Mouse (Mus musculus) intestine, embryonic 15.5 days (tissue): ENCODE measurements around the gene Tmed10. TPM values are rescaled to one million over a fixed set of nuclear protein-coding genes. Genes with fewer than 3 reads are reported as not detected.

Experiments used
- ATAC-seq: fragments of 200-750 bp; cut with Nextera tagmentation; 2 replicates; pipeline ENCODE4 v1.8.0; 2017; ENCODE audit warnings: moderate TSS enrichment, moderate library complexity
- H3K27ac ChIP-seq: fragments of 300-500 bp; sonication (generic); 2 replicates; pipeline ENCODE4 v1.5.1; 2015; ENCODE audit warnings: mild to moderate bottlenecking, inconsistent platforms
- H3K27me3 ChIP-seq: fragments of 300-500 bp; sonication (generic); replicated peaks from 2 replicates; pipeline ENCODE4 v1.6.1; 2015; ENCODE audit warnings: inconsistent platforms
- H3K36me3 ChIP-seq: fragments of 300-500 bp; sonication (generic); 2 replicates; pipeline ENCODE4 v1.6.1; 2015; ENCODE audit warnings: inconsistent platforms
- H3K4me1 ChIP-seq: fragments of 300-500 bp; sonication (generic); replicated peaks from 2 replicates; pipeline ENCODE4 v1.6.1; 2015; ENCODE audit warnings: inconsistent platforms
- H3K4me2 ChIP-seq: fragments of 300-500 bp; sonication (generic); replicated peaks from 2 replicates; pipeline ENCODE4 v1.6.1; 2015; ENCODE audit warnings: mild to moderate bottlenecking, inconsistent platforms
- H3K4me3 ChIP-seq: fragments of 300-500 bp; sonication (generic); replicated peaks from 2 replicates; pipeline ENCODE4 v1.5.1; 2015; ENCODE audit warnings: inconsistent platforms
- H3K9ac ChIP-seq: fragments of 300-500 bp; sonication (generic); 2 replicates; pipeline ENCODE4 v1.6.1; 2015; ENCODE audit warnings: inconsistent platforms
- H3K9me3 ChIP-seq: fragments of 300-500 bp; sonication (generic); 2 replicates; pipeline ENCODE4 v1.6.1; 2016; ENCODE audit warnings: inconsistent platforms
- WGBS: fragments of 180-500 bp; shearing (Covaris S2); methylation state at CpG from one replicate; pipeline ENCODE4 v1.1.7; 2015; 5-methylcytosine and 5-hydroxymethylcytosine counted together
- polyA plus RNA-seq: library from polyadenylated mRNA; unstranded; fragments of >200 nt; fragmentation: Nextera tagmentation; extraction: Ambion mirVana; gene quantifications from 2 replicates; pipeline ENCODE4 v1.2.1, GENCODE M21; 2015

Tmed10 gene
- polyA plus RNA-seq, 1 experiment from 2014 or later: 343 TPM

DNA sequence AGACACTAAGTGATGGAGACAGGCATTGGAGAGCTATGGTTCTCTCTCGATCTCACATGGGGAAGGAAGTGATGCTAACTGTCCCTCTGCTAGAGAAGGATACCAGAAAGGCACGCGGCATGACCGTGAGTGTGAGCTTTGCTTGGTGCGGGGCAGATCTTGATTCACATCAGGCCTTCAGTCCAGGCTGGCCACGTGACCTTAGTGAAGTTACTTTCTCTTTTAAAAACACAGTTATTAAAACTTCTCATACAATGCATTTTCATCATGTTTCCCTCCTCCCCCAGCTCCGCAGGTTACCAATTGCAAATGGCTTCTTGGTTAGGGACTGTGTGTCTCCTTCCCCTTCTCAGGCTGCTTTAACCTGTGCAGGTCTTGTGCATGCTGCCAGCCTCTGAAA is 16.5 kb upstream of the Tmed10 start:
- no peak overlapping the region for H3K27ac ChIP-seq
- H3K9me3 ChIP-seq: no peaks in the 10 kb centered on the region
- no peak overlapping the region for H3K4me2 ChIP-seq
- no peak overlapping the region for H3K4me3 ChIP-seq
- WGBS: 89% methylated on average over 7 of the region's 7 CpGs
- no peak for ATAC-seq
- H3K36me3 ChIP-seq: no peaks in the 10 kb centered on the region
- no peaks in the 10 kb centered on the region for H3K27me3 ChIP-seq
- peaks cover 7% of the 10 kb centered on the region; the same call in 1 of the 2 replicates for H3K4me1 ChIP-seq
- no peak overlapping the region for H3K9ac ChIP-seq

GRCm38 (mm10) chr12:85389204-85390185 is 14.8 kb upstream of the Tmed10 start:
- ATAC-seq: peak; percentile 93
- Histone ChIP-seq H3K27ac (peak overlapping the region; percentile 33; the same call in 1 of the 2 replicates), H3K4me3 (no peak overlapping the region), H3K9me3 (no peaks in the 10 kb centered on the region), H3K9ac (no peak overlapping the region), H3K4me2 (0 out of 2 replicates have a peak overlapping the region, but pooled peaks have one; percentile 9), H3K27me3 (no peaks in the 10 kb centered on the region), H3K4me1 (peaks cover 7% of the 10 kb centered on the region; the same call in 1 of the 2 replicates), H3K36me3 (no peaks in the 10 kb centered on the region)
- WGBS: 63% methylated on average over 15 of the region's 15 CpGs

DNA sequence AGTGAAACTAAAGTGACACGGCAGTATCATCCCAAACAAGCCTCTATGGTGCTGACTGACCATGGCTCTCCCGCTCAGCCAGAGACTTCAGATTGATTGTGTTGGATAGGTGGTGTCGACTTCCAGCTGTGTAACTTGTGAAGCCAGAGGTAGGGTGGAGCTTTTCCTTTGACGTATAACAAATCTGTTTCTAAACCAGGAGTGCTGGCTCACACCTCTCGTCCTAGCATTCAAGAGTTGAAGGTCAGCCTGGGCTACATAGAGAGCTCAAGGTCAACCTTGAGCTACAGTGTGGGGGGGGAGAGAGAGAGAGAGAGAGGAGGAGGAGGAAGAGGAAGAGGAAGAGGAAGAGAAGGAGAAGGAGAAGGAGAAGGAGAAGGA is 11.3 kb upstream of the Tmed10 start:
- Histone ChIP-seq H3K36me3 (no peaks in the 10 kb centered on the region), H3K27me3 (no peaks in the 10 kb centered on the region), H3K4me3 (no peak overlapping the region), H3K9ac (no peak overlapping the region), H3K9me3 (no peaks in the 10 kb centered on the region), H3K27ac (no peak overlapping the region), H3K4me1 (peaks cover 7% of the 10 kb centered on the region; the same call in 1 of the 2 replicates), H3K4me2 (no peak overlapping the region)
- no peak for ATAC-seq
- WGBS: 46% methylated on average over 5 of the region's 5 CpGs

DNA sequence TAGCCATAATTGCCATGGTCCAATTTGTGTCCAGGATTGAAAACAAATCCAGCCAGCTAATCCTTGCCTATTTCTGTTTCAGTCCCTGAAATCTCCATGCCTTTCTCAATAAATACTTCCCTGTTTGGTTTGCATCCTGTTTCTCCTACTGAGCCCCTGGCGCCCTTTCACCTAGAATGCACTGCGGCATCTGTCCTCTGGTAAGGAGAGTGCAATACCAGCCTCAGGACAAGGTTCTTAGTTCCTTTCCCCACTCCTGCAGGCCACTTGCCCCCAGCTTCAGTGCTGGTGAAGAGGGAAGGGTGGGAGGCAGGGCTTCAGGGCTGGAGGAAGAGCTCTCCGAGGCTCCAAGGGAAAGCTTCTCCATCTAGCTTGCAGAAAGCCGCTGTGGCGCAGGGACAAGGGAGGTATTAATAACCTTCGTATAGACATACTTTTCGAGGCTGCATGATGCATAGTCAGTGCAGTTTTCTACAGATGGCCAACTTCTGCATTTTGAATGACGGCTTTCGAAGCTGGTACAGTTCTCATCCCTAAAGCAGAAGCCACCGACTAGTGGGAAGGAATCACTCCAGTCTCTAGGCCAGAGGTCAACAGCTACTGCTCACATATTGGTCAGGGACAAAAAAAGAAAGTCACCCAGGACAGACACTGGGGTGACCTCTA is 10.8 kb upstream of the Tmed10 start:
- Histone ChIP-seq H3K9me3 (no peaks in the 10 kb centered on the region), H3K27ac (no peak overlapping the region), H3K4me2 (no peak overlapping the region), H3K4me1 (peaks cover 7% of the 10 kb centered on the region; the same call in 1 of the 2 replicates), H3K36me3 (no peaks in the 10 kb centered on the region), H3K9ac (no peak overlapping the region), H3K4me3 (no peak overlapping the region), H3K27me3 (no peaks in the 10 kb centered on the region)
- WGBS: 69% methylated on average over 10 of the region's 10 CpGs
- no peak for ATAC-seq

DNA sequence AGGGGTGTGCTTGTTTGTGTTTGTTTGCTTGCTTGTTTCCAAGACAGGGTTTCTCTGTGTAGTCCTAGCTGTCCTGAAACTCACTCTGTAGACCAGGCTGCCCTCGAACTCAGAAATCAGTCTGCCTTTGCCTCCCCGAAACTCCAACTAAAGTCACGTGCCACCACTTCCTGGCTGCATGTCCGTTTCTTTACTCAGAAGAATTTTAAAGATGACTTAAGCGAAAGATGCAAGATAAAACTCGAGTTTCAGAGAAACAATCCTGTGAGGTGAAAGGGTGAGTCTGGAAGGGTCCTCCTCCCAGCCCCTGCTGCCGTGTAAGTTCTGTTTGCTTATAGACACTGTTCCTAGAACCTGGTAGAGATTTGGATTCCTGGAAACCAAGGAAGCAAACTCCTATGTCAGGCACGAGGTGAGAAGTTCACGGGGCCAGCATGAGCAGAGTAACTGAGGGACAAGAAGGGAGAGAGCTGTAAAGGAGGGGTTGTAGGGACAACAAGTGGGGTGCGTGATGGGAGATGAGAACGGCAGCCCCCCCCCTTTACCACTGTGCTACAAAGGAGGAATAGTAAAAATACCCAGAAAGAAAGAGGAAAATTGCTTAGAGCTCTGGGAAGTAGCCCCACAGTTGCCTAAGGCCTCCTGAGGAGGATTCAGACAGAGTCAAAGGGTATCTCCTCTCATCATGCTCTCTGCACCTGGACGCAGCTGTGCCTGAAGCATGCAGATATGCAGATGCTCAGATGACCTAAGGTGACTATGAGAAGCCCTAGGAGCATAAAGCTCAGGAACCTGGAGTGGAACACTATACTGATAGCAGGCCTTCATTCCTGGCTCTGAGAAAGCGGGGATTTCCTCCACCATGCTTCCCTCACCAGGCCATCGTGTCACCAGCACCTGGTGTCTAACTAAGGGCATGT is 8.4 kb upstream of the Tmed10 start:
- H3K9ac ChIP-seq: no peak overlapping the region
- 59% methylated on average over 14 of the region's 14 CpGs for WGBS
- no peak overlapping the region for H3K4me2 ChIP-seq
- no peak for ATAC-seq
- H3K36me3 ChIP-seq: no peaks in the 10 kb centered on the region
- no peaks in the 10 kb centered on the region for H3K9me3 ChIP-seq
- H3K27me3 ChIP-seq: no peaks in the 10 kb centered on the region
- no peak overlapping the region for H3K4me3 ChIP-seq
- H3K4me1 ChIP-seq: no peaks in the 10 kb centered on the region
- no peak overlapping the region for H3K27ac ChIP-seq

GRCm38 (mm10) chr12:85381570-85381969 is 6.9 kb upstream of the Tmed10 start:
- Histone ChIP-seq H3K4me2 (no peak overlapping the region), H3K9ac (no peak overlapping the region), H3K4me1 (no peaks in the 10 kb centered on the region), H3K27me3 (no peaks in the 10 kb centered on the region), H3K36me3 (no peaks in the 10 kb centered on the region), H3K9me3 (no peaks in the 10 kb centered on the region), H3K4me3 (no peak overlapping the region), H3K27ac (no peak overlapping the region)
- 79% methylated on average over 6 of the region's 6 CpGs for WGBS
- no peak for ATAC-seq

GRCm38 (mm10) chr12:85380942-85381341 is 6.3 kb upstream of the Tmed10 start:
- H3K9me3 ChIP-seq: no peaks in the 10 kb centered on the region
- no peaks in the 10 kb centered on the region for H3K36me3 ChIP-seq
- no peak for ATAC-seq
- H3K27ac ChIP-seq: no peak overlapping the region
- no peak overlapping the region for H3K9ac ChIP-seq
- no peak overlapping the region for H3K4me2 ChIP-seq
- H3K4me1 ChIP-seq: no peaks in the 10 kb centered on the region
- WGBS: 79% methylated on average over 7 of the region's 7 CpGs
- H3K27me3 ChIP-seq: no peaks in the 10 kb centered on the region
- no peak overlapping the region for H3K4me3 ChIP-seq

DNA sequence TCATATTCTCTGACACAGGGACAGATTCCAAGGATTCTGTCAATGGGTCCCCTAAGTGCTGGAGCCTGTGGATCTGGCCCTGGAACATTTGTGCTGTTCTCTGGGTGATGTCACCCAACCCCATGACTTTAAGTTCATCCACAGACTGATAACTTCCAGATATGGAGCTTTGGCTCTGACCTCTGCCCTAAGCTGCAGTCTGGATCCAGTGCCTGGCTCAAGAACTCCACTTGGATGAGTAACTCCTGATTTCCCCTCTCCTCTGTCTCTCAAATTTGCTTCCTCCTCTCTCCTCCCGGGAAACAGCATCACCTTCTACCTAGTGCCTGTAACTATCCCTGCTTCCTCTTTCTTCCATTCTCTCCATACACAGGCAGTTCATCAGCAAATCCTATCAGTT is 5.7 kb upstream of the Tmed10 start:
- H3K4me2 ChIP-seq: no peak overlapping the region
- H3K27me3 ChIP-seq: no peaks in the 10 kb centered on the region
- no peak for ATAC-seq
- no peak overlapping the region for H3K9ac ChIP-seq
- WGBS: 44% methylated on average over 1 of the region's 1 CpGs
- no peaks in the 10 kb centered on the region for H3K9me3 ChIP-seq
- H3K4me3 ChIP-seq: no peak overlapping the region
- no peaks in the 10 kb centered on the region for H3K36me3 ChIP-seq
- H3K4me1 ChIP-seq: no peaks in the 10 kb centered on the region
- no peak overlapping the region for H3K27ac ChIP-seq

DNA sequence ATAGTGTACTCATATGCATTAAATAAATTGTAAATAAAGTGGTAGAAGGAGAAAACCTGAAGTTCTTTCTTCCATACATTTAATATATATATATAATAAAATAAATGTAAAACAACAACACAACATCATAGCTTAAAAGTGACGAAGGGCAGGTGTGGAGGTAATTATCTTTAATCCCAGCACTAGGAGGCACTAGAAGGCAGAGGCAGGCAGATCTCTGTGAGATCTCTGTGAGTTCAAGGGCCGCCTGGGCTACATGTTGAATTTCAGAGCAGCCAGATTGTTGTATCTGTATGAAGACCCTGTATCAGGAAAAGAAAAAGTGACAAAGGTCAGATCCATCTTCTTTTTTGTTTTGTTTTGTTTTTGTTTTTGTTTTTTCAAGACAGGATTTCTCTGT is 3.6 kb upstream of the Tmed10 start:
- WGBS: 92% methylated on average over 2 of the region's 2 CpGs
- no peak overlapping the region for H3K4me2 ChIP-seq
- no peaks in the 10 kb centered on the region for H3K4me1 ChIP-seq
- ATAC-seq: no peak
- H3K4me3 ChIP-seq: no peak overlapping the region
- no peak overlapping the region for H3K9ac ChIP-seq
- no peaks in the 10 kb centered on the region for H3K27me3 ChIP-seq
- H3K27ac ChIP-seq: no peak overlapping the region
- no peaks in the 10 kb centered on the region for H3K36me3 ChIP-seq
- H3K9me3 ChIP-seq: no peaks in the 10 kb centered on the region

DNA sequence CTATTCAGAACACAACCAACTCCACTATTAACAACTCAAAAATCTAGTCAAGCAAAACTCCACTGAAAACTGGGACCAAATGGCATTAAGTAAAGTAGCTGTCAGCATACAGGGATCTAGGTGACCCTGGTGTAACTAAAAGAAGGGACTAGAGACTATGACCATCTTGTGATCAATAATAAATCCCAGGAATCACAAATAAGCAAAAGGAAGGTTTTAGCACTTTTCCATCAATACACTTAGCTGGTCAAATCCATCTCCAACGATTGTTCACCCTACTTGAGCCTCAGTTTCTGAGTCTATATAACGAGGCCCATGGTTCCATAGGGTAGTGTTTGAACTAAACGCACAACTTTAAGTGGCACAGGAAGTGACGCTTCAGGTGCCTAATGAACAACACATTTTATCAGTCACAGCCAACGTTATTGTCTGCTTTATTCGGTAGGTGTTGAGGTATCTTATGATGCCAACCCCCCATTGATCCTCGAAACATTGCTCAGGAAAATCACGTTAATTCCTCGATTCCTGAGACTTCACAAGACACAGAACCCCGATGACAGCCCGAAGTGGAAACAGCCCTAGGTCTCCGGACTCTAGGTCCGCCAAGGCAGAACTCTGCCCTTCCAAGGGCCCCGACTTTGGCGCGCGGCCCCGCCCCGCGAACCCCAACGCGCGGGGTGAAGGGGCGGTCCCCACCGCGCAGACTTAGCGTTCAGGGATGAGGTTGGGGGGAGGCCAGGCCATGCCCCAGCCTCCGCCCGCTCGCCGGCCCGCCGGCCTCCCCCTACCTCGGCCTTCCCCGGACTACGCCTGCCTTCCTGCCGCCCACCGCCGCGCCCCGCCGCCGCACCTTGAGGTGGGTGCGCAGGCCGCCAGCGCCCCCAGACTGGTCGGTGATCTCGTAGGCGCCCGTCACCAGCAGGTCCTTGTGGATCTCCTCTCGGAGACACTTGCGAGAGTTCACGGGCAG is 771 bp downstream of the Tmed10 start:
- Histone ChIP-seq H3K4me3 (peak overlapping the region; percentile 69), H3K9me3 (no peaks in the 10 kb centered on the region), H3K4me1 (peaks cover 10% of the 10 kb centered on the region; the same call in 1 of the 2 replicates), H3K27me3 (no peaks in the 10 kb centered on the region), H3K27ac (peak overlapping the region; percentile 81), H3K36me3 (no peaks in the 10 kb centered on the region), H3K9ac (peak overlapping the region; percentile 84), H3K4me2 (peak overlapping the region; percentile 63)
- WGBS: under 1% methylated on average over 53 of the region's 53 CpGs
- ATAC-seq: peak; percentile 90

GRCm38 (mm10) chr12:85372068-85372665 is 2.5 kb downstream of the Tmed10 start:
- no peaks in the 10 kb centered on the region for H3K36me3 ChIP-seq
- peaks cover 16% of the 10 kb centered on the region for H3K4me1 ChIP-seq
- no peaks in the 10 kb centered on the region for H3K9me3 ChIP-seq
- 69% methylated on average over 8 of the region's 8 CpGs for WGBS
- no peak overlapping the region for H3K4me3 ChIP-seq
- no peak overlapping the region for H3K9ac ChIP-seq
- H3K27ac ChIP-seq: no peak overlapping the region
- H3K4me2 ChIP-seq: peak overlapping the region; percentile 31; the same call in 1 of the 2 replicates
- no peaks in the 10 kb centered on the region for H3K27me3 ChIP-seq
- ATAC-seq: no peak
